Mouse (Mus musculus): ENCODE measurements around the gene Foxp1.

The Foxp1 gene

DNA sequence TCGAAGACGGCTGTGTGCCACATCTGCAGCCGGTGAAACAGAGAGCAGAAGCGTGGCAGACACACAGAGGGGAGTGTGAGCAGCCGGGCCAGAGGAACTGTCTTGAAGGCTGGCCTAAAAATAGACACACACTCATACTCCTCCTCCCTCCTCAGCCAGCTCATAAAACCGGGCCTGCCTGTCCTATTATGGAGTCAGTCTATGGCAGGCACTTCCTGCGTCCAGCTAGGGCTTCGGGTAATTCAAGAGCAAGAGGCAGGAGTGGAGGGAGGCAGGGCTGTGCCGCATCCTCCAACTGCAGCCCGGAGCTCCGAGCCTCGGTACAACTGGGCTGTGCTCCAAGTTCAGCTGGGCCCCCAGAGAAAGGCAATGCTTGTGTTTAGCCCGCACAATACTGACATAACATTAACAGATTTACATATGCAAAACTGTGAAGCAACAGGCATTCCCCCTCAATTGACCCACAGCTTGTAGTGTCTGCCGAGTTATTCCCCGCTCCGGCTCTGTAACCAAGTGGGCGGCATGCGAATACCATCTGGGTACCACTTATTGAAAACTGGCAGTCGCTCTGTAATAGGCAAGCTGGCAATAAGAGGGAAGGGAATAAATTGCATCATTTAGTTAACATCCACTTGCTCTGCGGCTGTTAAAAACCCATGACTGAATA lies 37.2 kb downstream of the Foxp1 start:
- in situ Hi-C loops (cut with MboI) = no loop called here

DNA sequence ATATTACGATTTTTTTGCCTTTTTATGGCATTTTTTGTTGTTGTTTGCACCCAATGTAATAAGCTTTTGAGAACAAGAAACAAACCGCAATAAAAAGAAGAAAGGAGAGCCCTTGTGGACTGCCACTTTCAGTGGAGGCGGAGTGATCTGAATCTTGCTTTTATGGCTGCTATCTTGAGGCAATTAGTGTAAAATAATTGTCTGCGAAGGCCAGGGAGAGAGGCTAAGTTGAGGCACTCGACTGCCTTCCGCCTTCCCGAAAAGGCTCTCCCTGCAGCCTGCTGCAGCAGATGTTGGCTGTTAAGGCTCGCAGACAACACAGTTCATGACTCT lies 37.7 kb downstream of the Foxp1 start:
- in situ Hi-C loops (cut with MboI) = no loop called here

DNA sequence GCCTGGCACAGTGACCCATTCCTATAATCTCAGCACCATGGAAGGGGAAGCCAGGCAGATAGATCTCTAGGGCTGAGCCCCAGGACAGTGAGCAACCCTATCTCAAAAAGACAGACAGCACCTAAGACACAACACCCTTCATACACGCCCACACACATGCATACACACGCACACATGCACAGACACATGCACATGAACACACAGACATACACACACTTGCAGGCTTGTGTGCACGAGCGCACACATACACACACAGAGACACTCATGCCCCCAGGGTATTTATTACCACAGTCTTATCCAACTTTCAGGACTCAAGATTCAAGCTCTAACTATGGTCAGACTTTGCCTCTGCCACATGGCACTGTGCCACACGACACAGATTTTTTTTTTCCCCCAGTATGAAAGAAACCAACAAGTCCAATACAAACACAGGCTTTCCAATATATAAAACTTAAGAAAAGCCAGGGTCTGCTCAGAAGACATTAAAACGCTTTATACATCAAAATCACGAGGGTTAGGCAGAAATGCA lies 38.3 kb downstream of the Foxp1 start:
- in situ Hi-C loops (cut with MboI) = no loop called here

DNA sequence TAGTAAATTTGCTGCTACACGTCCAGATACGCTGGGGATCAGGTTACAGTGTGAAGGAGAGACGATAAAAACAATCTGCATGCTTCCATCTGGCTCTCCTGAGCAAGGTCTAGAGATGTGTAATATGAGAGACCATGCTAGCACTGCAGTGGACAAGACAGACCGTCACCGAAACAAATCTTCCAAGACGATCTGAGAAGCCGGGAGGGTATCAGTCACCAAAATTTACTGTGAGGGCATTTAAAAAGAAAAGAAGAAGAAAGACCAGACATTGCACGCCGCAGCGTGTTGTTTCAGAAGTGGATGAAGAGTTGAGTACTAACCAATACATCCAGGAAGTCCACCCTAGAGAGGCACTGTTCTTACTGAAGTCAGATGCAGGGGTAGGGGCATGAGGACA lies 39.0 kb downstream of the Foxp1 start:
- in situ Hi-C loops (cut with MboI) = no loop called here

DNA sequence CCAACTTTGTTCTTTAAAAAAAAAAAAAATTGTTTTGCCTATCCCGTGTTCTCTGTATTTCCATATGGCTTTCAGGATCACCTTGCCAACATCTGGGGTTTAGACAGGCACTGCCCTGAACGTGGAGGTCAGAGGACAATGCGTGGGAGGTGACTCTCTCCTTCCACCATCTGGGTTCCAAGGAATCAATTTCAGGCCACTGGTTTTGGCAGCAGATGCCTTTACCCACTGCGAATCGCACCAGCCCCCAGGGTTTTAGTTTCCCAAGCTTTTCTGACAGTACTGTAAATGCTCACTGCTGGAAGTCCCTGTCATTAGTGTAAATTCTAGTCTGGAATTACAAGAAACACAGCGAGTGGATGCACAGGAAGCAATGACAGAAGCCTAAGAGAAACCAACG lies 41.0 kb downstream of the Foxp1 start:
- in situ Hi-C loops (cut with MboI) = no loop called here

DNA sequence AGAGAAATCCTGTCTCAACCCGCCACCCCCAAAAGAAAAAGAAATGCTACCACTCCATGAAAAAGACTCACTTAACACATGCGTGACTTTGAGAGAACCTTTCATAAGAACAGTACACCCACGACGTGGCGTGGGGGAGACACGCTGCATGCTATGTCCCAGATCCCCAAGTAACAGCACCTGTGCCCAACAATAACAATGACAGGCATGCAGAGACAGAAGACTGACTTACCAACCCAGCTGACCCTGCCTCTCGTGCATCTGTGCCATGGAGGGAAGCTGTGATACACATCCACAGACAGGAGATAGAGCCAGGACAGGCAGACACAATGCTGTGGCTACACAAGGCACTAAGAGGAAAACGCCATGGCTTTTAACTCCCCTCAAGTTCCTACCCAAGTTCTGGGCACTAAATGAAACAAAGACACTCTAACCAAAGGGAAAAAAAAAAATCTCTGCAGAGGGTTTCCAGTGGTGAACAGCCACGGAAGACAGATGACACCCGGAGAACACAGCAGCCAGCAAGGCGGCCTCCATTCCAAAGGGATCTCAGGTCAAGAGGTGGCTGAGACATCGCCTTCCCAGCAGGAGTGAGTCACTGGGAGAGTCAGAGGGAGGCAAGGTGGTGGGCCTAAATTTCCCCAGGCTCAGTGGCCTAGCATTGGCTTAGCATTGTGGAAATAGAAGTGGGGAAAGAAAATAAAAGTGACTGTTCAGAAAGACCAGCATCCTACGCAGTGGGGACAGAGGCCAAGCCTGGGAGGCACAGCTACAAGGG lies 43.5 kb downstream of the Foxp1 start:
- in situ Hi-C loops (cut with MboI) = no loop called here

DNA sequence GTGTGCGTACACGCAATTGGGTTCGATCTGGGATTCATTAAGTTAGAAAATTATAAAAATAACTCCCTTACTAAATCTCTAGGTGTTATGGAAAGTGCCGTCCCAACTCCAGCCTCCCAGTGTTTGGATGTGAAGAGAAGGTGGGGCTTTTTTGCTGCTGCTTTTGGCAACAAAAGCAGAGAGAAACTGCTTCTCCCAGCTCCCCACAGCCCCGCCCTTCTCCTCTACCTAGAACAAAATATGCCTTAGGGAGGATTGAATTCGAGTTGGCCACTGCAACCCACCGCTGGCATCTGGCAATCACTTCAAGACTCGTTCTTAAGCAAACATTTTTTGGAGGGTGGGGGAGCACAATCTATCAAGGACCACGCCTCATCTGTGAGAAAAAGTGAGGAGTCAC lies 47.5 kb downstream of the Foxp1 start:
- in situ Hi-C loops (cut with MboI) = no loop called here

DNA sequence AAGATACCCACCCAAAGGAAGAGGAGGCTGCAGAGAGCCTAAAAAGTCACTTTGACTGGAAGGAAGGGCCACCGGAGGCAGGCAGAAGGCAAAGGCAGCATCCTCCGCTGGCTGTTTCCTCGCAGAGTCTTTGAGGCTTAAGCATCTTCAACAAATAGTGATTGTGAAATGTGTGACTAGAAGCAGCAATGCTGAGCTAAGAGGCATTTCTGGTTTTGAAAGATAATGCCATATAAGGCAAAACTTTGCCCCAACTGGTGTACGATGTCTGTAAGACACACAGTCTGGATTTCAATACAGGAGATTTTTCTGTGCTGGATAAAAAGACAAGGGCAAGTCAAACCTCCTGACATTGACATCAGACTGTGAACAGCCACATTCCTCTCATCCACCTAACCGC lies 51.6 kb downstream of the Foxp1 start:
- in situ Hi-C loops (cut with MboI) = no loop called here

DNA sequence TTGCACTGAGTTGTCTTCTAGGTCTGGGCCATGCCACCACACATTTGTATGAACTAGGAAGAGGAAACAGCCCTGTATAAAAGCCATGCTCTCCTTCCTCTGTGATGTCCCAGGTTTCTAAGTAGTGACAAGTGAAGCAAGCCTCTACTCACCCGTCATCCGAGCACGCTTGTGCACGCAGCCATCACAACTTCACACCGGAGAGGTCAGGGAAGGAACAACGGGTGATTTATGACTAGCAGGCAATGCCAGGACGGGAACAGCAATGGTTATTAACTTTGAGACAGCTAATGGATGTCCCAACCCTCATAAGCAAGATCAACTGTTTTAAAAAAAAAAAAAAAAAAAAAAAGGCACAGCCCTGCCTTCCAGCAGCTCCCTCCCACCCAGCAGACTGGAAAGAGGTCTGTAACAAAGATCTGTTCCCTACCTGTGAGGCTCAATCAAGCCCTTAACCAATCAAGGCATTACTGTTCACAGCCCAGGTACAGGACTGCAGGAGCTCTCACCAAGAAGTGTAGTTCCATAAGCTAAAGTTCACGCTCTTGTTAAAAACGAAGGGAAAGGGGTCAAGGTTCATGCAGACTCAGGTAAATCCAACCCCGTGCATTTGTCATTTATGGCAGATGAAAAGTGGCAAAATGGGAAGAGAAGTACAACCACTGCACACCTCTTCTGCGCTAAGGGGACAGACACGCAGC lies 53.2 kb downstream of the Foxp1 start:
- in situ Hi-C loops (cut with MboI) = no loop called here

DNA sequence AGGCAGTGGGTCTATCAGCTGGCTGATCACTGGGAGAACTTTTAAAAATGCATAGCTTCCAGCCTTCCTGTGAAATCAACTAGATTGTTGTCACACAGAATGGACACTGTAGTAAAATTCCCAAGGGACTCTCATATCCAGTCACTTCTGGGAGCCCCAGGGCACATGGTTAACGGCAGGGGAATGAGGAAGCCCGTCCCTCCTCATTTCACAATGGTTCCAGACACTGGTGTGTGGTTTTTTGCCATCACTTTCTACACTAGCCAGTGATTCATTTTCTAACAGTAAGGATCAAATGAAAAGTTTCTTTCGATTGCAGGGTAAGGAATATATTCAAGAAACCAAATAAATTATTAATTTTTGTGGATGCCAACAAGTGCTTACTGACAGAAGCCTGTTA lies 54.7 kb downstream of the Foxp1 start:
- in situ Hi-C loops (cut with MboI) = no loop called here

DNA sequence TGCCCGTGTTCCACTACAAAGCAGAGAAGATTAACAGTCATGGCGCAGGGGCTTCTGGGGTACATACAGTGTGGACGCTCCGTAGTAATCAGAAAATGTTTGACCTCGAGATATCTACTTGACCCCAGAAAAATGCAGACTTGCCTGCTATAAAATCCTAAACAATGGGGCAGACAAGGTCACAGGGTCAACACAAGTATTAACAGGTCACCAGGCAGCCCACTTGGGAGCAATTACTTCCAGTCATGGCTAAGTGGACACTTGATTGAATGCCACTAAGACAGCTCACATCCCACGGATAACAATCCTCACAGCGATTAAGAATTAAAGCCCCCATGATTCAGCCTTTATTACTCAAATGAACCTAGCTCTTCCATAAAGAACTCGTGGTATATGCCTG lies 55.4 kb downstream of the Foxp1 start:
- in situ Hi-C loops (cut with MboI) = no loop called here

DNA sequence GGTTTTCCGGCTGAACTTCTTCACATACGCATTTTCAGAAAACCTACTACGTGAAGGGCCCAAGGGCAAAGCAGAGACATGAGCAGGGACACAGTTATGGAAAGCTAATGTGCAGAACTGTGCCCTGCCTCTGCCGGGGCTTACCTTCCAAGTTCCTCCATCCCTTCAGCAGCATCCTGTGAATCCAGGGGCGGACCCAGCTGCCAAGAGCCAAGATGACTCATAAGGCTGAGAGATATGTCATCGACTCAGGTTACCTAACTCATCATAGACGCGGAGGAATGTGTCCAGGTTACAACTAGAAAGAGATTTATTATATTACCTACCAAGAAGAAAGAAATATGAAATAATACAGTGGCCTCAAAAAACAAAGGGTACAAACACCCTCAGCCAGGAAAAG lies 56.2 kb downstream of the Foxp1 start:
- in situ Hi-C loops (cut with MboI) = no loop called here

DNA sequence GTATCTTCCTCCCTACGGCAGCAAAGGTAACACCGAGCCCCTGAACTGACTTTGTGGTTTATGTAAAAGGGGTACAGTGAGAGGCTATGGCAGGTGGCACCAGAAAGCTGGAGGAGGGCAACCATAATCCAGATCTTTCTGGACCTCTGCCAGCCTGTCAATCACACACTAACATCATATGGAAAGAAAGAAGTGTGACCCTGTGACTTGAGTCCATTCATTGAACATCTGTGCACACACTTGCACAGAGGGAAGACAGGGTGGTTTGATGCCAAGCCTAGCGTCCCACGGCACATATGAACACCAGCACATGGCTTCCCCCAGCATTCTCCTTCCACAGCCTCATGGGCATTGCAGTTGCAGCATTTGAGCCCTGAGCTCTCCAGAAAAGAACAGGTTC lies 58.1 kb downstream of the Foxp1 start:
- in situ Hi-C loops (cut with MboI) = no loop called here

DNA sequence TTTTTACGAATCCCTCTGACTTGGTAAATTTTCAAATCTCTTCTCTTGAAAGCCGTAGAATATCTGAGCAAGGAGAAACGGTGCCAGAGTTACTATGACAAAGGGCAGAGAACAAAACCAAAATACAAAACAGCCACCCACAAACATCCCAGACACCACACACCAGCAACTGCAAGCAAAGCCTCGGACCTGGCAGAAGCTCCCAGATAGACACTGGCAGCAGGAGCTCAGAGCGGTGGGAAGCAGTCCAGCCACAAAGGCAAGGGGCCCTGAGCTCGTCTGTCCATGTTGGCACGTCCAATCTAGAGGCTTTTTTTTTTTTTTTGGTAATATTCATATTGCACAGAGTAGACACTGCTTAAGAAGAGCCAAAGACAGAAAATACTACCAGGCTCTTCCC lies 58.6 kb downstream of the Foxp1 start:
- in situ Hi-C loops (cut with MboI) = no loop called here

DNA sequence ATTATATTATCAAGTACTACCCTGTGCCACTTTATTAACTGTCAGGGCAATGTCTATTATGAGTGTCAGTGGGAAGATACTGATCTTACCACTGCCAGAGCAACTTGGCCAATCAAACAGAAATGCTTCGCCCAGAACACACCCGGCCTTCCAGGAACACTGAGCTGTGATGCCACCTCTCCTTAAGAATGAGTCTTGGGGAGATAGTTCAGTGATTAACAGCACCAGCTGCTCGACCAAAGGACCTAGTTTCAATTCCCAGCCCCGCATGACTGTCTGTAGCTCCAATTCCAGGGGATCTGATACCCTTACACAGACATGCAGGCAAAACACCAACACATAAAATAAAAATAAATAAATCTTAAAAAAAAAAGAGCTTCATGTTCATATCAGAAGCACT lies 63.7 kb downstream of the Foxp1 start:
- in situ Hi-C loops (cut with MboI) = no loop called here

DNA sequence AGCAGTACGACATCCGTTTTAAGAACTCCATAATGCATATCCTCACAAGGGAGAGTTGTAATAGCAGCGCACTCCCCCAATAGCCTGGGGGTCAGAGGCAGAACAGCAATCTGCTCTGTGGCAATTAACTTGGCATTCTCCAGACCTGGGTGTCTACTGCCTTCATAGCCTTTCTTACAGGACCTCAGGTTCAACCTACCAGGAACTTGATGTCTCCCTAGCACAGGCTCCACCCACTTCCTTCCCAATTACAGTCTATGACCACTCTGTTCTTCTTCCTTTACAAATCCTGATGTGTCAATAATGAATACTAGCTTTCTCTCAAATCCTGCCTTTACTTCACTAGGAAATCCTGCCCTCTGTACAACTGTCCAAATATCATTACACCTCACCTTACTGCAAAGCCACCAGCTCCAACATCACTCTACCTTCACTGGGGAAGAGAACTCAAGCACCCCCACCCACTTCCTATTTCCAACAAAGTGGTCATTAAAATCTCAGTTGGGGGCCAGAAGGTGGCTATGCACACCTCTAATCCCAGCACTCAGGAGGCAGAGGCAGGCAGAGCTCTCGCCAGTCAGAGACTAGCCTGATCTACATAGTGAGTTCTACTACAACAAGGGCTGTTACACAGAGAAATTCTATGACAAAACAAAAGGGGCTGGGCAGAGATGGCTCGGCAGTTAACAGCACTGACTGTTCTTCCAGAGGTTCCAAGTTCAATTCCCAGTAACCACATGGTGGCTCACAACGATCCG lies 68.6 kb downstream of the Foxp1 start:
- in situ Hi-C loops (cut with MboI) = no loop called here

DNA sequence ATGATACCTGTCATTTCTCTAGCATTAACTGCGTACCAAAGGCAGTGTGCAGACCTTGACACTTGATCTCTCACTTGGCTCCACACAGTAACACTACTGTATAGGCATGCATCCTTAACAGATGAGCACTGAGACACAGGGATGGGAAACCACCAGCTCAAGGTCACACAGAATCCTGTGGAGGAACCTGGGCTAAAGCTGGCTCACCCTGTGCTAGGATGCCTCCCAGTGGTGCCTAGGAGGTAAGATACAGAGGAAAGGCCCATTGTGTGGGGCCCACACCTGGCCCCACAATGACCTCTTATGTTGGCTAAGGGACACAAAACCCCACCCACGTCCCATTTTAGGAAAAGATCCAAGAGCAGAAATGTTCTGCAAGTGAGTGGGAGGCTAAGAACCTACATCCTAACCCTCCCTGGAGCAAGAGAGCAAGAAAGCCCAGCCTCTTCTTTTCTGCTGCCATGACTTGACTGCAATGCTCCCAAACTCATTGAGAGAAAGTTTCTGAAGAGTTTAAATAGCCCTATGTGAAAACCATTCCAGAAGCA lies 69.8 kb downstream of the Foxp1 start:
- in situ Hi-C loops (cut with MboI) = no loop called here

DNA sequence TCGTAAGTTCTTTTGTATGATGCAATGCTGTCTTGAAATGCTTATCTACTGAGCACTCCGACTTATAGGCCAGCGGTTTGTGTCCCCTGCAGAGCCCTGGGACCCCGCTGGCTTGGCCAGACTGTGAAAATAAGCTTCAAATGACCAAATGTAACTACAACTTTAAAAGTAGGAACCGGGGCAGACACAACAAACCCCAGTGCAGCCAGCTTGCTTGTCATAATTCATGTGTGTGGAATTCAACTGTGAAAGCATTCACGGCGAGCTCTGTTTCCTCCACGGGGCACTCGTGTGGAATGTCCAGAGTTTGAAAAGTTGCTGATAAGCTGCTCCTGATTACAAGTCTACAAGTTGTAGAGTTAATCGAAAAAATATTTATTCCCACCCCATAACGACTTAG lies 71.0 kb downstream of the Foxp1 start:
- in situ Hi-C loops (cut with MboI) = no loop called here

DNA sequence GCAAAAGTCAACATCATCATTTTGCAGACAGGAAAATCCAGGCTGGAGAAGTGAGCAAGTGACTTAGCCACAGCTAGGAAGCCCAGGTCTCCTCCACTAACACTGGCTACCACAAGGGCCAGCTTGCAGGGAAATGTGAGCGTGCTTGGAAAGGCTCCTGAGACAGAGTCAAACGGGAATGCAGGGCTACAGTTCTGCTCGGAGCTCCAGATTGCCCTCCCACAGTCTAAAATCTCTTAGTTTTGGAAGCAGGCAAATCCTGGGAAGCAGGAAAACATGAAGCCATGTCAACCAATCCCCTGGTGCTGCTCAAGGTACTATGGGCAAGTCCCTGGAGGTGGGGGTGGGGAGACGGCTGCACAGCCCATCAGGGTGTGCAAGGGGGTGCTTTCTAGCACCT lies 75.1 kb downstream of the Foxp1 start:
- in situ Hi-C loops (cut with MboI) = no loop called here

DNA sequence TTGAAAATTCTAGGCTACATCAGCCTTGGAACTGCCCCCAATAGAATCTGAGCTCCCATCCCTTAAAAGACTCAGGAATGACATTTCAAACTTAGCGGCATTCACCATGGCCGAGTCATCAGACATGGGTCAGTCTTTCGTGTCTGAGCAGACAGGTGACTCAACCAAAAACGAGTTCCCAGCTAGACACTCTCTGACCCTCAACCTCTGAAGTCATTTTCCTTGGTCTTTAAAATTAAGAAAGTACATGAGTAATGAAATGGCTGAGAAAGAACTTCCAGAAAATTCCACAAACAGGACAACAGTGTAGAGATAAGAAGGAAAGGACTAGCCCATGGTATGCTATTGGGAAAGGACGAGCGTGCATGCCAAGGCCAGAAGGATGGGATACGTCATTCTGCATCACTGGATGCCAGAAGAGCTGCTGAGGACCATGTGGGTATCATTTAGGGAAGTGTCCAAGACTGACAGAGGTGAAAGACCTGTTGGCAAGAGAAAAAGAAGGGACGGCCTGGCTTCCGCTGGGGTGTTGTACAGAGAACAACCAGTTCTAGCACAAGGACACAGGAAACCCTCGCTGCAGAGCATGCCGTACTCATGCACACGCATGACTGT lies 75.6 kb downstream of the Foxp1 start:
- in situ Hi-C loops (cut with MboI) = no loop called here

DNA sequence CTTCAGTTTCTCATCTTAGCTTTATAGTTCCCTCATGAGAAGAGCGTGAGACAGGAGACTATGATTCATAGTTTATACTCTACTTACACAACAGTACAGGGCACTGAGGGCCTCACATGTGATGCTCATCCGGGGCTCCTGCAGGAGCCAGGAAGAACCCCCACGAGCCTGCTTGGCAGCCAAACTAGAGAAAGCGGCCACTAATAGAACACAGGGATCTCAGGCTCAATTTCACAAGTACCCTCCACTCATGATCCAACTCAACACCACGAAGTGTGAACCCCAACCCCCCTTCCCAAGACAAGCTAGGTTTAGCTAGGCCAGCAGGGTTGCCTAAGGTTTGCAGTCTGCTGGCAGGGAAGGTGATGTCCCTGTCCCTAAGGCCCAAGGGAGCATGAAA lies 79.1 kb downstream of the Foxp1 start:
- in situ Hi-C loops (cut with MboI) = no loop called here

DNA sequence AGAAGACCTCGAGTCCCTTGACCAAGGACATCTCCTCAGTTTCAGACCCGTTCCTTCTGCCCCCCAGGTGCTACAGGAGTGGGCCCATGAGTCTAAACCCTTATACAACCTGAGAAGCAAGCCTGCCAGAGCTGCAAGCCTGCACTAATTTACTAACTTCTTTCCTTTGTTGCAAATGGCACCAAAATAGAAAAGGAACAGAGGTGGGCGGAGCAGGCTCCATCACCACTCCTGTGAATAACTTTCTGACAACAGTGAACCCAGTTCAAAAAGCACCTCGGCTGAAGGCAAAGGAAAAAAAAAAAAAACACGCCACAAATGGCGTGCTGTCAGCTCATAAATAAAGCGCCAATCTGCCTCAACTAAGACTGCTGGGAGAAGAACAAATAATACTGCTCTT lies 81.4 kb downstream of the Foxp1 start:
- in situ Hi-C loops (cut with MboI) = no loop called here

Data from mature B cell (primary cell).